ENCODE assay signal across 24 mouse cellular contexts in genomic region chrX:48291413-48291812, GRCm38 (mm10). TPM values are rescaled to one million over a fixed set of nuclear protein-coding genes. Genes with fewer than 3 reads are reported as not detected.
DNase-seq lines count a peak whose midpoint lies in the region; ATAC-seq and TF ChIP-seq lines count a peak whose summit lies in the region.
"Had no signal": no experiment of that assay in that cellular context is flagged by ENCODE, and none has a peak within 500 bp of the region (broad histone marks: within the 10 kb centered on the region; RNA-seq: fewer than 3 reads in every experiment).

No protein-coding gene starts in this region.

- no peaks in the 10 kb centered on the region for H3K9me3 ChIP-seq in liver, postnatal 0 days (ENCODE audit: low read length)
- H3K9me3 ChIP-seq: forebrain, embryonic 10.5 days; forebrain, embryonic 13.5 days; heart, embryonic 12.5 days; heart, embryonic 15.5 days had no signal

- no peak for ATAC-seq in liver, postnatal 0 days
- ATAC-seq: forebrain, embryonic 13.5 days; forebrain, embryonic 16.5 days; hindbrain, postnatal 0 days had no signal

- no peaks in the 10 kb centered on the region for H3K36me3 ChIP-seq in liver, adult 2 months (ENCODE audit: control insufficient read depth, insufficient read depth, low read length)
- H3K36me3 ChIP-seq in liver, postnatal 0 days (replicated peaks; ENCODE audit: insufficient read depth, low read length) = no peaks in the 10 kb centered on the region
- H3K36me3 ChIP-seq: forebrain, embryonic 10.5 days; heart, embryonic 12.5 days; heart, embryonic 15.5 days had no signal

- no peak for TF ChIP-seq CTCF in liver, adult 2 months (IDR thresholded peaks at IDR 0.05; ENCODE audit: low read depth, low read length)
- TF ChIP-seq CTCF in liver, postnatal 0 days (IDR thresholded peaks at IDR 0.05; ENCODE audit: low read depth) = no peak

- no peaks in the 10 kb centered on the region for H3K27me3 ChIP-seq in liver, adult 2 months (ENCODE audit: control insufficient read depth, insufficient read depth, low read length)
- no peaks in the 10 kb centered on the region for H3K27me3 ChIP-seq in liver, postnatal 0 days (ENCODE audit: insufficient read depth, low read length)
- H3K27me3 ChIP-seq: forebrain, embryonic 13.5 days; heart, embryonic 15.5 days had no signal

- peak; percentile 34 for DNase-seq in heart, adult 11 months
- DNase-seq in heart, postnatal 4 days = no peak
- peak; percentile 42 for DNase-seq in kidney, adult 9 months
- DNase-seq in kidney, postnatal 10 days = no peak
- DNase-seq in liver, adult 2 months (ENCODE audit: extremely low read depth, low read depth, low spot score) = peak; percentile 18
- no peak for DNase-seq in liver, postnatal 0 days
- peak; percentile 89 for DNase-seq in R1 (ENCODE audit: low read depth, low spot score)
- DNase-seq in testis, postnatal 14 days (ENCODE audit: low spot score) = no peak
- DNase-seq: adrenal gland, postnatal 10 days; adrenal gland, postnatal 36 days; cerebellum, adult 18-20 months; cerebellum, adult 9-10 months; cerebellum, postnatal 14 days; gastrocnemius, postnatal 14 days; heart, adult 18-20 months; heart, postnatal 10 days; heart, postnatal 36 days had no signal

- WGBS in liver, adult 2 months = 50% methylated on average over 3 of the region's 3 CpGs
- WGBS in liver, postnatal 0 days (ENCODE audit: insufficient replicate concordance) = 56% methylated on average over 3 of the region's 3 CpGs

- TF ChIP-seq POLR2A in liver, adult 2 months (IDR thresholded peaks at IDR 0.05; ENCODE audit: extremely low read depth, insufficient read depth, low read length) = no peak

- H3K79me2 ChIP-seq in liver, adult 2 months (ENCODE audit: control insufficient read depth, insufficient read depth, low read length) = no peaks in the 10 kb centered on the region

- no peak overlapping the region for H3K4me3 ChIP-seq in liver, adult 2 months (ENCODE audit: insufficient read depth, low read depth, low read length)
- H3K4me3 ChIP-seq in liver, postnatal 0 days (ENCODE audit: low read depth, low read length) = no peak overlapping the region
- H3K4me3 ChIP-seq: forebrain, embryonic 10.5 days; forebrain, embryonic 13.5 days; heart, embryonic 12.5 days; heart, embryonic 15.5 days had no signal

- no peak overlapping the region for H3K4me2 ChIP-seq in liver, postnatal 0 days (ENCODE audit: low read depth, low read length)
- H3K4me2 ChIP-seq: forebrain, embryonic 13.5 days; heart, embryonic 12.5 days; heart, embryonic 15.5 days; hindbrain, embryonic 14.5 days had no signal

- H3K4me1 ChIP-seq in liver, adult 2 months (ENCODE audit: control insufficient read depth, insufficient read depth, low read length) = no peaks in the 10 kb centered on the region
- peaks cover 3% of the 10 kb centered on the region; the same call in 1 of the 2 replicates for H3K4me1 ChIP-seq in liver, postnatal 0 days (ENCODE audit: insufficient read depth)
- H3K4me1 ChIP-seq: forebrain, embryonic 13.5 days; heart, embryonic 12.5 days; heart, embryonic 15.5 days had no signal

- no peak overlapping the region for H3K27ac ChIP-seq in liver, adult 2 months (replicated peaks; ENCODE audit: insufficient read depth, low read depth, low read length)
- H3K27ac ChIP-seq in liver, postnatal 0 days (ENCODE audit: low read depth) = no peak overlapping the region
- H3K27ac ChIP-seq: forebrain, embryonic 10.5 days; forebrain, embryonic 13.5 days; heart, embryonic 15.5 days; hindbrain, embryonic 14.5 days; hindbrain, postnatal 0 days had no signal

- H3K9ac ChIP-seq in liver, adult 2 months (ENCODE audit: low read depth, low read length) = no peak overlapping the region
- no peak overlapping the region for H3K9ac ChIP-seq in liver, postnatal 0 days (replicated peaks)
- H3K9ac ChIP-seq: forebrain, embryonic 13.5 days; heart, embryonic 12.5 days; heart, embryonic 15.5 days; hindbrain, embryonic 14.5 days had no signal

- no peak for TF ChIP-seq EP300 in liver, postnatal 0 days (IDR thresholded peaks at IDR 0.05; ENCODE audit: low read depth)

RNA-seq across cellular contexts. Expression of gene Utp14a, which starts 34.8 kb away (rescaled TPM):
- 10 to 100 TPM; 14.4 to 20.6 TPM for total RNA-seq in heart, postnatal 4 days (2021)
- 6.4 and 6.7 TPM in 2 replicates for total RNA-seq in liver, adult 2 months (2014; rRNA removed)
- 1.4 and 2.2 TPM in 2 replicates for polyA plus RNA-seq in liver, adult 2 months (2012; rRNA removed)
- 7.9 and 8.1 TPM in 2 replicates for polyA plus RNA-seq in liver, postnatal 0 days (2015; fragmentation: Nextera tagmentation; extraction: Ambion mirVana)

RNA-seq across cellular contexts. Expression of gene Bcorl1, which starts 49.7 kb away (rescaled TPM):
- total RNA-seq in heart, postnatal 4 days (2021) = 10 to 100 TPM; 10.2 to 11.4 TPM
- total RNA-seq in liver, adult 2 months (2014; rRNA removed) = 1.7 and 2.8 TPM in 2 replicates
- polyA plus RNA-seq in liver, adult 2 months (2012; rRNA removed) = 1.6 and 2.2 TPM in 2 replicates
- 1.5 TPM in 2 replicates for polyA plus RNA-seq in liver, postnatal 0 days (2015; fragmentation: Nextera tagmentation; extraction: Ambion mirVana)

Comparison
In these comparisons a context has a peak if more than half of its experiments do, and no peak if none do; other contexts are left out.
1. DNase-seq: peak in heart, adult 11 months (single experiment), kidney, adult 9 months (single experiment), liver, adult 2 months (single experiment) and R1 (single experiment); none in heart, postnatal 4 days (single experiment), kidney, postnatal 10 days (single experiment), liver, postnatal 0 days (single experiment) and testis, postnatal 14 days (single experiment).